Mouse (Mus musculus): ENCODE results near the gene Tecr. TPM values are rescaled to one million over a fixed set of nuclear protein-coding genes. Genes with fewer than 3 reads are reported as not detected.
A peak's percentile ranks its signal among the peaks of the same experiment; 100 is the strongest.

Gene Tecr
- polyA plus RNA-seq, 1 experiment from 2014 or later, result 413 TPM

DNA sequence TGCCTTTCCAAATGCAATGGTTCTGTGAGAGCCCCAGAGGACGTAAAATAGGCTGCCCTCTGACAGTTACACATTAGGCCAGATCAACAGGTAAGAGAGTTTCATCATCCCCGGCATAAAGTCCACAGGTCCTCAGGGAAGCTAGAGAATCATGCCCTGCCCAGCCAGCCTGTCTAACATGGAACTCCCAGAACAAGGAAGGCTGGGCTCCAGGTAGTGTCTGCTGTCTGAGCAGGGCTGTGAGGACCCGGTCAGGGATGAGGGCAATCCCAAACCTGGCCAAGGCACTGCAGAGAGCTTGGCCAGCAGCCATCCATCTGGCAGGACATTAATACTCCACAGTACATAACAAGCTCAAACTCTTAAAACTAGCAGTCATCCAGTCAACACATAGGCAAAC lies 22.4 kb downstream of the Tecr start:
- H3K4me2 ChIP-seq (replicated peaks; ENCODE audit: low read depth), result no peak overlapping the region
- no peak overlapping the region for H3K27ac ChIP-seq (replicated peaks)
- H3K9ac ChIP-seq (ENCODE audit: low read length), result no peak overlapping the region
- peaks cover 3% of the 10 kb centered on the region; the same call in 1 of the 2 replicates for H3K36me3 ChIP-seq (ENCODE audit: control insufficient read depth, insufficient read depth, low read length)
- H3K9me3 ChIP-seq (ENCODE audit: control insufficient read depth, low read length), result no peaks in the 10 kb centered on the region
- ATAC-seq (ENCODE audit: low FRiP score, low TSS enrichment) (no peak), DNase-seq (ENCODE audit: low spot score) (no peak)
- 45% methylated on average over 3 of the region's 3 CpGs for WGBS
- no peak for TF ChIP-seq CTCF (IDR thresholded peaks at IDR 0.05; ENCODE audit: low read depth)
- TF ChIP-seq EP300 (optimal IDR thresholded peaks at IDR 0.05), result no peak
- H3K27me3 ChIP-seq (ENCODE audit: control insufficient read depth, insufficient read depth, low read length), result no peaks in the 10 kb centered on the region
- no peaks in the 10 kb centered on the region for H3K4me1 ChIP-seq (replicated peaks; ENCODE audit: control insufficient read depth, insufficient read depth)
- H3K4me3 ChIP-seq (ENCODE audit: low read depth, low read length), result no peak overlapping the region

DNA sequence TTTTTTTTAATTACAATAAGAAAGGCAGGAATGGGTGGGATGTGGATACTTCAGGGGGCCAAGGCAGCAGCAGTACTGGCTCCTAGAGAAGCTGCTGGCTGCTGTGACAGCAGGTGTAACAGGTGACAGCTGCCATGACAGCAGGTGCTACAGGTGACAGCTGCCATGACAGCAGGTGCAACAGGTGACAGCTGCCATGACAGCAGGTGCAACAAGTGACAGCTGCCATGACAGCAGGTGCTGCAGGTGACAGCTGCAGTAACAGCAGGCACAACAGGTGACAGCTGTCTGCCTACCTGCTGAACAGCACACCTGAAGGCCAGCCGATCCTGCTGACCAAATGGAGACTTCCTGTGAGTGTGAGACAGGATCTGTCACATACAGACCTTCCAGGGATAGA lies 23.0 kb downstream of the Tecr start:
- H3K27ac ChIP-seq (replicated peaks), result no peak overlapping the region
- no peak overlapping the region for H3K4me3 ChIP-seq (ENCODE audit: low read depth, low read length)
- no peak overlapping the region for H3K9ac ChIP-seq (ENCODE audit: low read length)
- WGBS, result 91% methylated on average over 1 of the region's 1 CpGs
- ATAC-seq (ENCODE audit: low FRiP score, low TSS enrichment) (no peak), DNase-seq (ENCODE audit: low spot score) (no peak)
- TF ChIP-seq CTCF (IDR thresholded peaks at IDR 0.05; ENCODE audit: low read depth) (no peak), EP300 (optimal IDR thresholded peaks at IDR 0.05) (no peak)
- H3K36me3 ChIP-seq (ENCODE audit: control insufficient read depth, insufficient read depth, low read length), result peaks cover 3% of the 10 kb centered on the region; the same call in 1 of the 2 replicates
- no peaks in the 10 kb centered on the region for H3K9me3 ChIP-seq (ENCODE audit: control insufficient read depth, low read length)
- H3K4me1 ChIP-seq (replicated peaks; ENCODE audit: control insufficient read depth, insufficient read depth), result no peaks in the 10 kb centered on the region
- no peaks in the 10 kb centered on the region for H3K27me3 ChIP-seq (ENCODE audit: control insufficient read depth, insufficient read depth, low read length)
- H3K4me2 ChIP-seq (replicated peaks; ENCODE audit: low read depth), result no peak overlapping the region

DNA sequence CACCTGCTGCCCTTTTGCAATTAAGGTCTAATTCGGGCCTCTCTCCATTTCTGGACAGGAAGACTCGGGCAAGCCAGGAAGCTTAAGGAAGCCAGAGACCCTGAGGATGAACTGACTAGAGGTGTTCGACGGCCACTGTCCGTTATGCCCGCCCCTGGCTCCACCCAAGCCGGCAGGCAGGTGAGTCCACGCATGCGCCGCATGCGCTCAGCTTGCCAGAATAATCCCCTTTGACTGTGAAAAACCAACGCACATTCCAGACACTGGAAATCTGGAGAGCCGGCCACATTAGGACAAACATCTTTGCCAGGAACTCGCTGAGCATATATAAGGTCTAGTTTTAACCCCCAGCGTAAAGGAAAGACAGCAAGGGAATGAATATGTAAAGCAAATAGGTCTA lies 24.5 kb downstream of the Tecr start:
- ATAC-seq (ENCODE audit: low FRiP score, low TSS enrichment), result no peak
- 78% methylated on average over 15 of the region's 15 CpGs for WGBS
- Histone ChIP-seq H3K36me3 (ENCODE audit: control insufficient read depth, insufficient read depth, low read length) (peaks cover 3% of the 10 kb centered on the region; the same call in 1 of the 2 replicates), H3K4me1 (replicated peaks; ENCODE audit: control insufficient read depth, insufficient read depth) (no peaks in the 10 kb centered on the region), H3K27me3 (ENCODE audit: control insufficient read depth, insufficient read depth, low read length) (no peaks in the 10 kb centered on the region), H3K4me2 (replicated peaks; ENCODE audit: low read depth) (no peak overlapping the region), H3K4me3 (ENCODE audit: low read depth, low read length) (no peak overlapping the region), H3K9ac (ENCODE audit: low read length) (no peak overlapping the region), H3K27ac (replicated peaks) (no peak overlapping the region), H3K9me3 (ENCODE audit: control insufficient read depth, low read length) (no peaks in the 10 kb centered on the region)
- no peak for TF ChIP-seq CTCF (IDR thresholded peaks at IDR 0.05; ENCODE audit: low read depth)
- no peak for TF ChIP-seq EP300 (optimal IDR thresholded peaks at IDR 0.05)
- DNase-seq (ENCODE audit: low spot score), result no peak

DNA sequence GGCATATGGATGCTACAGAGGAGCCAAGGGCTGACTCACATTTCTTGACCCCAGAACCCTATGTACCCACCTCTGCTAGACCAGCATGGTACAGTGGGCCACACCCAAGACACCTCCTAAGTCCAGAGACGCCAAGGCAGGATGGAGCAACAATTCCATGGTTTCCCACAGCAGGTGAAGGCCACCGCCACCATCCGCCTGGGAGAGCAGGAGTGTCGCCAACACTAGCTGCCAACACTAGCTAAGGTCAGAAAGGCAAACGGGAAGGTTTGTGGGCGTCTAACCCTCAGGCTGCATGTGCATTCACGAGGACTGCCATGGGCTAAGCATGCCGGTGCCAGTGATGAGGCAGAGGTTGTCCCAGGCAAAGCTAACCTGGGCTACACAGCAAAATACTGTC lies 25.5 kb downstream of the Tecr start:
- Histone ChIP-seq H3K4me3 (ENCODE audit: low read depth, low read length) (no peak overlapping the region), H3K4me2 (replicated peaks; ENCODE audit: low read depth) (no peak overlapping the region), H3K27ac (replicated peaks) (no peak overlapping the region), H3K36me3 (ENCODE audit: control insufficient read depth, insufficient read depth, low read length) (peaks cover 3% of the 10 kb centered on the region; the same call in 1 of the 2 replicates), H3K9ac (ENCODE audit: low read length) (no peak overlapping the region), H3K27me3 (ENCODE audit: control insufficient read depth, insufficient read depth, low read length) (no peaks in the 10 kb centered on the region), H3K9me3 (ENCODE audit: control insufficient read depth, low read length) (no peaks in the 10 kb centered on the region), H3K4me1 (replicated peaks; ENCODE audit: control insufficient read depth, insufficient read depth) (peaks cover 4% of the 10 kb centered on the region; the same call in 1 of the 2 replicates)
- TF ChIP-seq CTCF (IDR thresholded peaks at IDR 0.05; ENCODE audit: low read depth), result no peak
- TF ChIP-seq EP300 (optimal IDR thresholded peaks at IDR 0.05), result no peak
- DNase-seq (ENCODE audit: low spot score) (peak; percentile 13), ATAC-seq (ENCODE audit: low FRiP score, low TSS enrichment) (no peak)
- WGBS, result 78% methylated on average over 8 of the region's 8 CpGs

DNA sequence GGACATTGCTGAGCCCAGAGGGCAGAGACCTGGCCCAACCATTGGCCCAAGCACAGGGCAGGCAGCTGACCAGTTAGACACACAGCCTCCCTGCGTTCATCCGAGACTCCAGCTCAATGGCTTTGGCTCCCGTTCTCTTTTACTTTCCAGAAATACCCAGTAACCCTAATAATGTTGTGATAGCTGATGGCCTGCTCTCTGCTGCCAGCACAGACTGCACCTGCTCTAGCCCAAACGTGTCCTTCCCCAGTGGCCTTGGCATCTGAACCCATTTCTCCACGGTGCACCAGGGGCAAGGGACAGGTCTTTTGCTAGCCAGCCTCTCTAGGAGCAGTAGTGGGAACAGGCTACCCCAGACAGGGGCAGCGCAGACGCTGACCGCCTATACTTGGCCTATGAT lies 26.9 kb downstream of the Tecr start:
- Histone ChIP-seq H3K4me3 (ENCODE audit: low read depth, low read length) (no peak overlapping the region), H3K36me3 (ENCODE audit: control insufficient read depth, insufficient read depth, low read length) (peaks cover 3% of the 10 kb centered on the region; the same call in 1 of the 2 replicates), H3K27ac (replicated peaks) (no peak overlapping the region), H3K27me3 (ENCODE audit: control insufficient read depth, insufficient read depth, low read length) (no peaks in the 10 kb centered on the region), H3K4me1 (replicated peaks; ENCODE audit: control insufficient read depth, insufficient read depth) (peaks cover 6% of the 10 kb centered on the region; the same call in 1 of the 2 replicates), H3K4me2 (replicated peaks; ENCODE audit: low read depth) (no peak overlapping the region), H3K9ac (ENCODE audit: low read length) (no peak overlapping the region), H3K9me3 (ENCODE audit: control insufficient read depth, low read length) (no peaks in the 10 kb centered on the region)
- 87% methylated on average over 8 of the region's 8 CpGs for WGBS
- DNase-seq (ENCODE audit: low spot score), result peak; percentile 11
- TF ChIP-seq EP300 (optimal IDR thresholded peaks at IDR 0.05) (no peak), CTCF (IDR thresholded peaks at IDR 0.05; ENCODE audit: low read depth) (no peak)
- no peak for ATAC-seq (ENCODE audit: low FRiP score, low TSS enrichment)

DNA sequence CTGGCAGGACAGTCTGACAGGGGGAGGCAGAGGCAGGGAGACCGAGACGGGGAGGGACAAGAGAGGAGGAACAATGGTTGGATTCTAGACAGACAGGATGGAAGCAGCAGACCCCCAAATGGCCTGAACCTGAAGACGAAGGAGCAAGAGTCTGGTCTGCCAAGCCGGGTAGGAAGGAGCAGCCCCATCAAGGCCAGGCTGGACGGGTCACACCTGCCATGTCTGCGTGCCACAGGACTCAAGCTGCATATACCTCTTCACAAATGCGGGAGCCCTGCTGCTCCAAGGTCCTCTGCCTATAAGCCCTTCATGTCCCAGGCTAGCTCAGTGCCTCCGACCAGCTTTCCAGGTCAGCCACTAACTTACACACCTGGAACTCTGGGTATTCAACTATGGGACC lies 28.1 kb downstream of the Tecr start:
- ATAC-seq (ENCODE audit: low FRiP score, low TSS enrichment) (no peak), DNase-seq (ENCODE audit: low spot score) (peak; percentile 12)
- Histone ChIP-seq H3K27me3 (ENCODE audit: control insufficient read depth, insufficient read depth, low read length) (no peaks in the 10 kb centered on the region), H3K4me3 (ENCODE audit: low read depth, low read length) (no peak overlapping the region), H3K4me1 (replicated peaks; ENCODE audit: control insufficient read depth, insufficient read depth) (peaks cover 6% of the 10 kb centered on the region; the same call in 1 of the 2 replicates), H3K9ac (ENCODE audit: low read length) (no peak overlapping the region), H3K27ac (replicated peaks) (no peak overlapping the region), H3K36me3 (ENCODE audit: control insufficient read depth, insufficient read depth, low read length) (peaks cover 3% of the 10 kb centered on the region; the same call in 1 of the 2 replicates), H3K4me2 (replicated peaks; ENCODE audit: low read depth) (no peak overlapping the region), H3K9me3 (ENCODE audit: control insufficient read depth, low read length) (no peaks in the 10 kb centered on the region)
- 78% methylated on average over 8 of the region's 8 CpGs for WGBS
- TF ChIP-seq EP300 (optimal IDR thresholded peaks at IDR 0.05) (no peak), CTCF (IDR thresholded peaks at IDR 0.05; ENCODE audit: low read depth) (no peak)

All from stomach, postnatal 0 days (tissue).